Mouse (Mus musculus) megakaryocyte, embryonic 14.5 days (primary cell): Measurements from ENCODE around the gene Usb1.

ENCODE experiments used
- FLI1 ChIP-seq: IDR thresholded peaks from 2 replicates; pipeline ENCODE4 v1.6.1; 2012; ENCODE audit warnings: low read length, inconsistent platforms, mixed read lengths
- GATA1 ChIP-seq: IDR thresholded peaks from 3 replicates; pipeline ENCODE4 v1.6.1; 2012; ENCODE audit warnings: mixed read lengths, low read length, inconsistent platforms, borderline replicate concordance

DNA sequence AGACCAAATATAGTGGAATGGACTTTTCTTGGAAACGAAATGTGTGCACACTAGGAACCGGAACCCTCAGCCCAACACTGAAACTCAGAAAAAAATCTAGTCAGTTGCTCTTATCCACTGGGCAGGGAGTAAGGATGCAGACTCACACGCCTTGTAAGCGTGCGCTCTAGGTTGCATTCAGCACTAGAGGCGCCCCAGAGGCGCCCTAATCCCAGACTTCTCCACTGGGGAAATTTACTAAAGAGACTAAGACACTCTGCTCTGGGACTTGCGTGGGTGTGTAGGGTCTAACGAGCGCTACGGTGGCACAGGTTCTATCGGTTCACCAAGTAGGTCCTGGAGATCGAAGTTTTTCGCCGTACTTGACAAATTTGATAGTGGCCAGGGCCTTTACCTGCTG is 19.4 kb downstream of the Usb1 start:
- TF ChIP-seq GATA1, result no peak
- no peak for TF ChIP-seq FLI1
